Mouse (Mus musculus): ENCODE data around the gene Fam19a2. TPM values are rescaled to one million over a fixed set of nuclear protein-coding genes. Genes with fewer than 3 reads are reported as not detected.

The Fam19a2 gene
- polyA plus RNA-seq, 1 experiment from 2014 or later: 0.25 TPM

DNA sequence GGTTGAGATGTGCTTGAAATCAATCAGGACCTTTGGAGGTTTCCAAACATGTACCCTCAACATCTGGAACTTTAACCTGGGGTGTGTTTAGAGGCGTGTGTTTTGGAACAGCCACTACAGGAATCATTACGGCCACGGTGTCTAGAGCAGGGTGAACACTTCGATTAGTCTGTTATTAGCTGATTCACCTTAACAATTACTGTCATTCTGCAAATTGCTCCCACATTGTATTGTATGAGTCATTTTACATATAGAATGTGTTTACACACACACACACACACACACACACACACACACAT lies 429.1 kb downstream of the Fam19a2 start:
- ATAC-seq (no peak), DNase-seq (no peak)
- Histone ChIP-seq H3K27me3 (ENCODE audit: insufficient read depth, low read length) (no peaks in the 10 kb centered on the region), H3K9ac (replicated peaks) (no peak overlapping the region), H3K27ac (ENCODE audit: low read depth) (no peak overlapping the region), H3K36me3 (replicated peaks; ENCODE audit: insufficient read depth, low read length) (no peaks in the 10 kb centered on the region), H3K4me2 (ENCODE audit: low read depth, low read length) (no peak overlapping the region), H3K4me1 (ENCODE audit: insufficient read depth) (no peaks in the 10 kb centered on the region), H3K4me3 (ENCODE audit: low read depth, low read length) (no peak overlapping the region), H3K9me3 (ENCODE audit: low read length) (no peaks in the 10 kb centered on the region)
- no peak for TF ChIP-seq EP300 (IDR thresholded peaks at IDR 0.05; ENCODE audit: low read depth)
- no peak for TF ChIP-seq CTCF (IDR thresholded peaks at IDR 0.05; ENCODE audit: low read depth)
- 74% methylated on average over 4 of the region's 4 CpGs for WGBS (ENCODE audit: insufficient replicate concordance)

DNA sequence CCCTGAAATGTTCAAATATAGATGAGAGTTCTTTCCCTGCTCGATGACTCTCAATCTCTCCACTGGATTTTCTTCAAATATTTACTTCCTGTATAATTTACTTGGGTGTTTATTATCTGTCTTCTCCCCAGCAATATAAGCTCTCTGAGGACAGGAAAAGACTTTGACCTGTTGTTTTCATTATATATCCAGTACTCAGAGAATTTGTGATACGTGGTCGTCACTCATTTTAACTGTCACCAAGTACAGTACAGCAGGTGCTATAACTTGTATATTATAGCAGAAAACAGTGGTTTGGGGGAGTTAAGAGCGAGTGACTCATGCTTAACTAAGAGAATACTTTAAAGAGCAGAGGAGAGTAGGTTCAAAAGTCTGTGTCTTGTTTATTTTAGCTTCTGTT lies 438.8 kb downstream of the Fam19a2 start:
- H3K4me1 ChIP-seq (ENCODE audit: insufficient read depth): no peaks in the 10 kb centered on the region
- no peak overlapping the region for H3K4me3 ChIP-seq (ENCODE audit: low read depth, low read length)
- H3K9ac ChIP-seq (replicated peaks): no peak overlapping the region
- no peaks in the 10 kb centered on the region for H3K9me3 ChIP-seq (ENCODE audit: low read length)
- TF ChIP-seq CTCF (IDR thresholded peaks at IDR 0.05; ENCODE audit: low read depth) (no peak), EP300 (IDR thresholded peaks at IDR 0.05; ENCODE audit: low read depth) (no peak)
- H3K27ac ChIP-seq (ENCODE audit: low read depth): no peak overlapping the region
- DNase-seq (no peak), ATAC-seq (peak; percentile 17; the same call in 1 of the 2 replicates)
- H3K36me3 ChIP-seq (replicated peaks; ENCODE audit: insufficient read depth, low read length): no peaks in the 10 kb centered on the region
- no peak overlapping the region for H3K4me2 ChIP-seq (ENCODE audit: low read depth, low read length)
- H3K27me3 ChIP-seq (ENCODE audit: insufficient read depth, low read length): no peaks in the 10 kb centered on the region
- WGBS (ENCODE audit: insufficient replicate concordance): 50% methylated on average over 4 of the region's 4 CpGs

DNA sequence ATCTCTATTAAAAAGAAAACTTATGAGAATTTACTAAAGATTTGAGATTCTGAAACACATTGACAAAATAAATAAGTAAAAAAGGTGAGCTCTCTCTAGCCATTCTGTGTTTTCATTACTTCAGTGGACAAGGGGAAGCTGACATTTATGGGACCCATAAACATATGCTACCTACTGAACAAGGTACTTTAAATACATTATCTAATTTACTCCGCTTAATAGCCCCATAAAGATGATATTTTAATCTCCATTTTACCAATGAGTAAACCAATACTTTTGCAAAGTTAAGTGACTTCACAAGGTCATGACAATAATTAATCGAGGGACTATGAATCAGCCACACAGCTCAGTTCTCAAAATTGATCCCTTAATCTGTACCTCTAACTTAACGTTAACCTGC lies 443.2 kb downstream of the Fam19a2 start:
- DNase-seq (no peak), ATAC-seq (no peak)
- no peaks in the 10 kb centered on the region for H3K27me3 ChIP-seq (ENCODE audit: insufficient read depth, low read length)
- H3K27ac ChIP-seq (ENCODE audit: low read depth): no peak overlapping the region
- no peak overlapping the region for H3K4me2 ChIP-seq (ENCODE audit: low read depth, low read length)
- no peaks in the 10 kb centered on the region for H3K36me3 ChIP-seq (replicated peaks; ENCODE audit: insufficient read depth, low read length)
- 80% methylated on average over 3 of the region's 3 CpGs for WGBS (ENCODE audit: insufficient replicate concordance)
- no peak overlapping the region for H3K4me3 ChIP-seq (ENCODE audit: low read depth, low read length)
- H3K9ac ChIP-seq (replicated peaks): no peak overlapping the region
- H3K4me1 ChIP-seq (ENCODE audit: insufficient read depth): no peaks in the 10 kb centered on the region
- no peaks in the 10 kb centered on the region for H3K9me3 ChIP-seq (ENCODE audit: low read length)
- TF ChIP-seq CTCF (IDR thresholded peaks at IDR 0.05; ENCODE audit: low read depth) (no peak), EP300 (IDR thresholded peaks at IDR 0.05; ENCODE audit: low read depth) (no peak)

DNA sequence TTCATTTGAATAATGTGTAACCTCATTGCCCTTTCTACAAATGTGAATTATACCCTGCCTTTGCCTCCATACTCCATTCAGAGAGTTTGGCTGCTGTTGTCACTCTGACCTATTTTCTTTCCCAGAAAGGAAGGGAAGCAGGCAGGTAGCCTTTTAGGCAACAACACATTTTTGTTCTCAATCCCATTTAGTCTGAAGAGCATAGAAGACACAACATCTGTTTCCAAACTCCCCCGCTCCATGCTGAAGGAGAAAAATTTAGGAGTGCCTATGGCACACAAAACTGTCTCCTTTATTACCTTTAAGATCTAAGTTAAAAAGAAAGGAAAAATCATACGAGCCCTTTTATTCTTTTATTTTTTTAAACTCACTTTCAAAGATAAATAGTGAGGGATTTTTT lies 446.9 kb downstream of the Fam19a2 start:
- no peak for ATAC-seq
- TF ChIP-seq EP300 (IDR thresholded peaks at IDR 0.05; ENCODE audit: low read depth) (no peak), CTCF (IDR thresholded peaks at IDR 0.05; ENCODE audit: low read depth) (no peak)
- WGBS (ENCODE audit: insufficient replicate concordance): 77% methylated on average over 2 of the region's 2 CpGs

DNA sequence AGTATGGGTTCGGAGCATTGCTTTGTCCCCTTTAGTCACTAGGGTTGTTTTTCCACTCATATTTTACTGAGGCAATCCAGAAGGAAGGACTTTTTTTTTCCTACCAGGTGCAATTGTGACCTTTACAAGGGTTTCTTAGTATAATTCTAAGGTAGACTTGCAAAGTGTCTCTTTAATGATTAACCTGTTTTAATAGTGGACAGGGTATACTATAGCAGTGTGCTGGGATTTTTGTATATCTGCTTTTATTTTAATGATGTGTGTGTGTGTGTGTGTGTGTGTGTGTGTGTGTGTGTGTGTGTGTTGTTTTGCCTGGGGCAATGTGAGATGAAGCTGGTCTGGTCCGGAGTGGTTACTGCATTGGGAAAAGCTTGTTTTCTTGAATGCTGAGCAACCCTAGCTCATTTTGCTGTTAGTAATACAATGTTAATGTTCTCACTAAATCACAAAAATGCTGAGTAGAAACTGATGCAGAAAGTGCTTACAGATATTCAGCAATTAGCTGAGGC lies 458.2 kb downstream of the Fam19a2 start:
- no peak for TF ChIP-seq EP300 (IDR thresholded peaks at IDR 0.05; ENCODE audit: low read depth)
- no peak for TF ChIP-seq CTCF (IDR thresholded peaks at IDR 0.05; ENCODE audit: low read depth)
- Histone ChIP-seq H3K9me3 (ENCODE audit: low read length) (no peaks in the 10 kb centered on the region), H3K4me1 (ENCODE audit: insufficient read depth) (no peaks in the 10 kb centered on the region), H3K4me2 (ENCODE audit: low read depth, low read length) (no peak overlapping the region), H3K9ac (replicated peaks) (no peak overlapping the region), H3K4me3 (ENCODE audit: low read depth, low read length) (no peak overlapping the region), H3K27me3 (ENCODE audit: insufficient read depth, low read length) (no peaks in the 10 kb centered on the region), H3K36me3 (replicated peaks; ENCODE audit: insufficient read depth, low read length) (no peaks in the 10 kb centered on the region), H3K27ac (ENCODE audit: low read depth) (no peak overlapping the region)
- ATAC-seq: no peak
- WGBS (ENCODE audit: insufficient replicate concordance): 63% methylated on average over 2 of the region's 2 CpGs
- no peak for DNase-seq

More for the DNA sequence above, 446.9 kb downstream of the Fam19a2 start:
- Histone ChIP-seq H3K4me2 (ENCODE audit: low read depth, low read length) (no peak overlapping the region), H3K4me1 (ENCODE audit: insufficient read depth) (no peaks in the 10 kb centered on the region), H3K27me3 (ENCODE audit: insufficient read depth, low read length) (no peaks in the 10 kb centered on the region), H3K4me3 (ENCODE audit: low read depth, low read length) (no peak overlapping the region), H3K9ac (replicated peaks) (no peak overlapping the region), H3K27ac (ENCODE audit: low read depth) (no peak overlapping the region), H3K9me3 (ENCODE audit: low read length) (no peaks in the 10 kb centered on the region), H3K36me3 (replicated peaks; ENCODE audit: insufficient read depth, low read length) (no peaks in the 10 kb centered on the region)
- DNase-seq: no peak

DNA sequence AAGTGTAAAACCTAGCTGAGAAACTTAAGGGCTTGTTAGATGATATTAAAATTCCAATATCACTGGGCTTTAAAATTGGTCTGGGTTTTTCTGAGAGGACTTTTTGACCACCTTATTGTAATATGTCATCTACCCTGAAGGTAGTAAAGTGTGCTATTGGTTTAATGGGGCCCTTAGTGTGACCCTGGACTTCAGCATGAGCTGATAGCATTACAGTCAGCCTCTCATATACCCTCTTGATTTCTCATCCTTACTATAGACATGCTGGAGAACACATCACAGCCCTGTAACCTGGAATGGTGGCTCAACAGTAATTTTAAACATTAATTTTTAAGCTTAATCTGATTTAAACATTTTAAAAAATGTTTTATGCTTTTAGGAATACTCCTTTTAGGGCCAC lies 459.8 kb downstream of the Fam19a2 start:
- Histone ChIP-seq H3K27me3 (ENCODE audit: insufficient read depth, low read length) (no peaks in the 10 kb centered on the region), H3K4me3 (ENCODE audit: low read depth, low read length) (no peak overlapping the region), H3K4me2 (ENCODE audit: low read depth, low read length) (no peak overlapping the region), H3K27ac (ENCODE audit: low read depth) (no peak overlapping the region), H3K36me3 (replicated peaks; ENCODE audit: insufficient read depth, low read length) (no peaks in the 10 kb centered on the region), H3K9ac (replicated peaks) (no peak overlapping the region), H3K4me1 (ENCODE audit: insufficient read depth) (no peaks in the 10 kb centered on the region), H3K9me3 (ENCODE audit: low read length) (no peaks in the 10 kb centered on the region)
- no peak for ATAC-seq
- no peak for TF ChIP-seq EP300 (IDR thresholded peaks at IDR 0.05; ENCODE audit: low read depth)
- no peak for TF ChIP-seq CTCF (IDR thresholded peaks at IDR 0.05; ENCODE audit: low read depth)
- DNase-seq: no peak

DNA sequence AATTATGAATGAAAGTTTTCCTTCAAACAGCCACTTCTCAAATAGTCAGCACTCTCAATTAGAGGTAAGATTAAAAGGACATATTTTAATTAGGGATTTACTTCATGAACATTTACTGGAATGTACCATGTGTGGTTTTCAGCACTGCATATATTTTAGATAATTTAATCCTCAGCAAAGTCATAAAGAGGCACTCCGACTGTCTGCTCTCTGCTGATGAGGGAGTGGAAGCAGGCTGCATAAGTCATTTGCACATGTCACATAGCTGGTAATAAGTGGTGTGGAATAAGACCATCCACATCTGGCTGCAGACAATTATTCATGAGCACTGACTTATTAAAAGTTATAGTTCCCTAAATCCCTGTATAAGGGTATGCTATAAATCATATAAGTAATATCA lies 484.5 kb downstream of the Fam19a2 start:
- Histone ChIP-seq H3K4me3 (ENCODE audit: low read depth, low read length) (no peak overlapping the region), H3K4me2 (ENCODE audit: low read depth, low read length) (no peak overlapping the region), H3K9me3 (ENCODE audit: low read length) (no peaks in the 10 kb centered on the region), H3K27me3 (ENCODE audit: insufficient read depth, low read length) (no peaks in the 10 kb centered on the region), H3K27ac (ENCODE audit: low read depth) (no peak overlapping the region), H3K36me3 (replicated peaks; ENCODE audit: insufficient read depth, low read length) (no peaks in the 10 kb centered on the region), H3K4me1 (ENCODE audit: insufficient read depth) (no peaks in the 10 kb centered on the region), H3K9ac (replicated peaks) (no peak overlapping the region)
- DNase-seq (no peak), ATAC-seq (no peak)
- TF ChIP-seq EP300 (IDR thresholded peaks at IDR 0.05; ENCODE audit: low read depth): no peak
- no peak for TF ChIP-seq CTCF (IDR thresholded peaks at IDR 0.05; ENCODE audit: low read depth)
- WGBS (ENCODE audit: insufficient replicate concordance): 79% methylated on average over 1 of the region's 1 CpGs
